Mouse (Mus musculus) B cell, adult 2 months (primary cell): ENCODE measurements around the gene Csde1.

Experiments used
- DNase-seq, 2 experiments: peaks; one replicate each; pipeline ENCODE4 v3.0.0; 2022

Gene Csde1

DNA sequence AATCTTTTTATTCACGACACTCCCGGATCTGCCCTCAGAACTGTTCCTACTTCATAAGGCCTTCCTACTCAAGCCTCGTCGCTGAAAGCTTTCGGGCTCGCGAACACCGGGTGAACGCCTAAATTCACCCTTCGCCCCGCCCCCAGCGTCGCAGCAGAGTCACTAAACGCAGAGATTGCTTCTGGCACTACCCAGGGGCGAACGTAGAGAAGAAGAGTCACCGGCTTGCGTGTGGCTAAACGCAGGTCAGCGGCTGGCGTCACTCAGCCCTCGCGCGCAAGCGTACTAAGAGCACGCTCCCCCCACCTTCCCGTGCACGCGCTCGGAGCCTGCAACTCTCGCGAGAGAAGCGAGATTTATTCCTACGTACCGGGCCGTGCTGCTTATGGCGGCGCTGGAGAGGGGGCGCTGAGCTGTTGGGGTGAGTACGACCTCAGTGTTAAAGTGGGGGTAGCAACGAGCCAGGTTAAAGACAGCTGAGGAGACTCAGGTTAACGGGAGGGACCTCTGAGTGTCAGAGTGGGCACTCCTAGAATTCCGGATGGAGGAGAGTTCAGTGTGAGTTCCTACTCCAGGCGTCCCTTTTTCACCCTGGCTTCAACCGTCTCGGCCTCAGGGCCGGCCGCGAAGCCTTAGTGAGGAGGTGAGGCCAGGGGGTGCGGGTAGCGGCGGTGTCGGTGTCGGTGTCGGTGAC lies at the start of gene Csde1:
Csde1 (plus strand) TSS at position 178 of the 694 bp plus-strand sequence.
- peak; percentile 96 to 97 for DNase-seq

- no peak for DNase-seq
Measured at GRCm38 (mm10) chr3:102970508-102970907, 49.7 kb upstream of the Csde1 start.

- no peak for DNase-seq
Measured at GRCm38 (mm10) chr3:102976906-102977305, 43.3 kb upstream of the Csde1 start.

DNA sequence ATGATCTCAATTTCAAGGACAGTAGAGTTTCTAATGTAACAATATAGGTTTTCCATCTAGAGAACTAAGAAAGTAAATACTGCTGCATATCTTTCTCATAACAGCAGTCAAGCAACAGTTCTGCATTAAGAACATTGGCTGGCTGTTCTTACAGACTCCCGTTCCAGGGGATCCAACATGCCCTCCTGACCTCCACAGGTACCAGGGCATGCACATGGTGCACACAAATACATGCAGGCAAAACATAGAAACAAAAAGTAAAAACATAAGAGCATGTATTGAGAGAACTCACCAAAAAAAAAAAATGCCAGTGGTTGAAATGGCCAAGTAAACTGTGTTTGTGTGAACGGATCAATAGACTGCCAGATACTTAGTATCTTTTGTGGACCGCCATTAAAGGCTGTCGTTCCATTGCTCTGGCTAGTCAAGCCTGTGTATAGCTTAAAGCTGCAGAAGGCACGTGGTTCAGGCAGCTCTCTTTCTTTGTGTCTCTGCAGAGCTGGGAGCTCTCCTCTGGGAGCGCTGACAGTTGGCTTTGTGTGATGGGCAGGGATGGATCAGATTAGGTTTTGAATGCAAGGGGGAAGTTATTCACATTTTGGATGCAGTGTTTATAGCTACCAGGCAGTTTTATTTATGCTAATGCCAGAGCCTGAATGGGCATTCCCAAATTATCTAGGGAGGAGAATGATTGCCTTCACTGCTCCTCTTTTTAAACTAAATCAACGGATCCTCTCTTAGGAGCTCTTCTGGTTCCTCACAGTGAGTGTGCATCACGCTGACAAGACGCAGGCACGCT lies 40.5 kb upstream of the Csde1 start:
- no peak for DNase-seq

DNA sequence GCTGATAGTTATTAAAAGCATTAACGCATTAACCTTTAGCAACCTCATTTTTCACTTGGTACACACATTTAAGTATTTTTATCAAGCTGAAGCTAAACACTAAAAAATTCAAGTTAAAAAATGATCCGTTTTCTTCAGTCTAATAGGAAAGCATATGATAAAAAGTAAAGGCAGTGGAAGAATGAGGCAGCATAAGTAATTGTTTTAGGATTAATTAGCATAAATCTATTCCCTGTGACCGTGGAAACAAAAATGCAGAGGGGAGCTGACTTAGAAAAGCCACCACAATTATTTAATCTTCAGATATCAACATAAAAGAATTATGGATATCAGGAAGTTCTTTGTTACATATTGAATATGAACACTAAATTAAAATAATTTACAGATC lies 39.9 kb upstream of the Csde1 start:
- DNase-seq = no peak

- no peak for DNase-seq
Measured at GRCm38 (mm10) chr3:102991041-102991440, 29.2 kb upstream of the Csde1 start.

DNA sequence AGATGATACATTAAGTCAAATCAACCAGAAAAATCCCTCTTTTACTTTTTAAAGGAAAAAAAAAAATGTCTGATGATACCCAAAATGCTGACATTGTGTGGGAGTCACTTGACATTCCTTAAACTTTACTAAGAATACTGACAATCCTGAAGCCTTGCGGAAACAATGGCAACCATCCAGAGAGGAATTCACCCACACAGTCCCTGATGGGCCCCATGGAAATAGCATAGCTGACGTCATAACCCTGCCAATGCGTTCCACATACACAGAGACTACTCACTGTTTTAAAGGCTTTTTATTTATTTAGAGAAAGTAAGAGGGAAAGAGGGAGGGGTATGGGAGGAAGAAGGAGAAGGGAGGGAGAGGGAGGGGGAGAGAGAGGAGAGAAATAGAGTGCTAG lies 27.3 kb upstream of the Csde1 start:
- DNase-seq = no peak

GRCm38 (mm10) chr3:102995233-102995604 lies 25.0 kb upstream of the Csde1 start:
- DNase-seq = no peak

GRCm38 (mm10) chr3:102995605-102996321 lies 24.5 kb upstream of the Csde1 start, which contains the start of gene Sike1:
Sike1 (plus strand) TSS chr3:102995708.
- DNase-seq = peak; percentile 96

DNA sequence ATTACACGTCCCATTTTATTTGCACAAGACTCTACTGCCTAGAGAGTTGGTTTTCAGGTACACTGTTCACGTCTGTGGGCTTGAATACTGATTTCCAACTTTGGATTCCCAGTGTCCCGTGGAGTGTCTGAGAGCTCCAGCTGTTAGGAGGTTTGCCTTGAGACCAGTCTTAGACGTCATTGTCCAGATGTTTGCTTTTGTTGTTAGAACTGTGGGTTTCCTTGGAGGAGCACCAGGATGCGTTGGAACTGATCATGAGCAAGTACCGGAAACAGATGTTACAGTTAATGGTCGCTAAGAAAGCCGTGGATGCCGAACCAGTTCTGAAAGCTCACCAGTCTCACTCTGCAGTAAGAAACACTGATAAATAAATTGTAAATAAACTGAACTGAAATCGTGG lies 23.2 kb upstream of the Csde1 start:
- DNase-seq = no peak

DNA sequence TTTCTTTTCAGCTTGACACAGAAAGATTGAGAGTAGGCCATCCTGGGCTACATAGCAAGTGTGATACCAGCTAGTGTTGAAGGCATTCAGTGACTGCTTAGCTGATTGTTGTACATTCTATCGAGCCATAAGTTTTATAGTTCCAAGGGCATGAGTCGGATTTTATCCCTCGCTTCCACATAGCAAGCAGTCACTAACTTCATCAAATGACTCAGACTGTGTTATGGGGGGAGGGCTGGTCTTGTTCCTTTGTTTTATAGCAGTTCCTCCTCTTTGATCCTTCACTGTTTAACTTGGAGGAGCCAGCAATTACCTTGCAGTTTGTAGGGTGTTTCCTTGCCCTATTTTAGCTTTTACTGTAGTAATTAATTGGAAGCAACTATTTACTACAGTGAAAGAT lies 22.6 kb upstream of the Csde1 start:
- no peak for DNase-seq

- DNase-seq = no peak
Measured at GRCm38 (mm10) chr3:103001595-103001994, 18.6 kb upstream of the Csde1 start.

DNA sequence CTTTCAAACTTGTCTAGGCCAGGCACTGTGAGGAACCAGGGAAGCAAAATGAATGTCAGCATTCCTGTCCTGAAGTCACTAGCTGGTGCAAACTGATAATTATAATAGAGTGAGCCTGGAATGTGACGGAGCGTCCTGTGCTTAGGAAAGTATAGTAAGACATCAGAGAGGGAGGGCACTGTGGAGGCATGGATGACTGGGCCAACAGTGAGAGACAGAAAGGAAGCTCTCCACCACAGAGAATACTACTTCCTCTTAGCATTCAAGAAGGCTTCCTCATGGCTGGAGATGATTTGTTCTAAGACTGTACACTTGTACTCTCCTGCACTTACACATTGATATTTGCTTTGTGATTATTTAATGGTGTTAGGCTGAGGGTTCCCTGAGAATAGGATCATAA lies 2.9 kb upstream of the Csde1 start:
- DNase-seq = peak; percentile 63 to 69

- no peak for DNase-seq
Measured at GRCm38 (mm10) chr3:103019462-103019861, 764 bp upstream of the Csde1 start.

GRCm38 (mm10) chr3:103020943-103021638 lies 865 bp downstream of the Csde1 start:
- peak; percentile 88 to 89 for DNase-seq

DNA sequence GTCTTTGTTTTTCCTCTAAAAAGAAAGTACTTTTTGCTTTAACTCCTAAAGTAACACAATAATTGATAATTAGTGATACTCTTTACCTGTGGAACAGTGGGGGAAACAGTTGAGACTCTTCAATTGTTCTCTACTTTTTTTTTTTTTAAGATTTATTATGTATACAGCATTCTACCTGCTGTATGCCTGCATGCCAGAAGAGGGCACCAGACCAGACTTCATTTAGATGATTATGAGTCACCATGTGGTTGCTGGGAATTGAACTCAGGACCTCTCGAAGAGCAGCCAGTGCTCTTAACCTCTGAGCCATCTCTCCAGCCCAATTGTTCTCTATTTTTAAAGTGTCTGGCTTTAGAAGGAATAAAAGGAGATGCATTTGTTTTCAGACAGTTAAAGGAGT lies 5.9 kb downstream of the Csde1 start:
- DNase-seq = peak; percentile 56 to 62

GRCm38 (mm10) chr3:103040285-103040684 lies 20.1 kb downstream of the Csde1 start:
- no peak for DNase-seq

- no peak for DNase-seq
Measured at GRCm38 (mm10) chr3:103040861-103041379, 20.7 kb downstream of the Csde1 start.

- no peak for DNase-seq
Measured at GRCm38 (mm10) chr3:103056016-103056595, 35.9 kb downstream of the Csde1 start.

DNA sequence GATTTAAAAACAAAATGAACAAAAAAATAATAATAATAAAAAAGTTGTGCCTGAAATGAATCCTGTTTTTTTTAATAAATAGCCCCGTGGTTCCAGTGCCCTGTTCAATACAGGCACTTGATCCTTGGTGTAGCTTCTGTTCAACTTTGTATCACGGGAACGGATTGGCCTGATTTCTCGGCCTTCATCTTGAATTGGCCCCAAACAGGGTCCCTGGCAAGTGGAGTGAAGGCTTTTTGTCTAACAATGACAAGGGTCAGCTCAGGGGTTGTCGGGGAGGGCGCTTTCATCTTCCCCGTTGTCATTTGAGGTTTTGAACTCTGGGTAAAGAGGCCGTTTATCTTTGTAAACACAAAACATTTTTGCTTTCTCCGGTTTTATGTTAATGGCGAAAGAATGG lies 37.5 kb downstream of the Csde1 start:
- no peak for DNase-seq

GRCm38 (mm10) chr3:103058207-103059157 lies 38.3 kb downstream of the Csde1 start, which contains the start of gene Nras:
Nras (plus strand) TSS chr3:103058285.
- DNase-seq = peak; percentile 98
